Mouse (Mus musculus) intestine, postnatal 0 days (tissue): ENCODE data around the gene Pik3cb. TPM values are rescaled to one million over a fixed set of nuclear protein-coding genes. Genes with fewer than 3 reads are reported as not detected.
A peak's percentile ranks its signal among the peaks of the same experiment; 100 is the strongest.

ENCODE experiments used
- ATAC-seq: fragments of 200-750 bp; cut with Nextera tagmentation; 2 replicates; pipeline ENCODE4 v1.8.0; 2017; ENCODE audit warnings: mild to moderate bottlenecking, moderate TSS enrichment, moderate library complexity
- H3K27ac ChIP-seq: fragments of 300-500 bp; sonication (generic); 2 replicates; pipeline ENCODE4 v1.5.1; 2014; ENCODE audit warnings: mild to moderate bottlenecking, low read depth, low read length, moderate library complexity
- H3K27me3 ChIP-seq: fragments of 300-500 bp; sonication (generic); replicated peaks from 2 replicates; pipeline ENCODE4 v1.6.1; 2014; ENCODE audit warnings: low read length, mixed read lengths; ENCODE audit not compliant: control insufficient read depth, insufficient read depth
- H3K36me3 ChIP-seq: fragments of 300-500 bp; sonication (generic); 2 replicates; pipeline ENCODE4 v1.6.1; 2014; ENCODE audit warnings: mild to moderate bottlenecking, moderate library complexity; ENCODE audit not compliant: control insufficient read depth, insufficient read depth
- H3K4me1 ChIP-seq: fragments of 300-500 bp; sonication (generic); replicated peaks from 2 replicates; pipeline ENCODE4 v1.6.1; 2014; ENCODE audit warnings: antibody characterized with exemption, low read length, mixed read lengths; ENCODE audit not compliant: control insufficient read depth, insufficient read depth
- H3K4me2 ChIP-seq: fragments of 300-500 bp; sonication (generic); replicated peaks from 2 replicates; pipeline ENCODE4 v1.6.1; 2014; ENCODE audit warnings: low read depth, mild to moderate bottlenecking, moderate library complexity
- H3K4me3 ChIP-seq: fragments of 300-500 bp; sonication (generic); 2 replicates; pipeline ENCODE4 v1.5.1; 2014; ENCODE audit warnings: low read depth, low read length
- H3K9ac ChIP-seq: fragments of 300-500 bp; sonication (generic); 2 replicates; pipeline ENCODE4 v1.6.1; 2014; ENCODE audit warnings: mild to moderate bottlenecking, low read depth, low read length
- H3K9me3 ChIP-seq: fragments of 300-500 bp; sonication (generic); 2 replicates; pipeline ENCODE4 v1.6.1; 2016; ENCODE audit warnings: mixed run types; ENCODE audit not compliant: control insufficient read depth
- CTCF ChIP-seq: sonication (generic); IDR thresholded peaks from 2 replicates; pipeline ENCODE4 v1.5.1; 2016; ENCODE audit warnings: low read depth, mild to moderate bottlenecking, control low read depth, antibody characterized with exemption, moderate library complexity
- WGBS: fragments of 180-500 bp; shearing (Covaris S2); extraction: QIAGEN DNeasy Blood & Tissue Kit; methylation state at CpG from one replicate; pipeline ENCODE4 v1.1.7; 2014; 5-methylcytosine and 5-hydroxymethylcytosine counted together
- polyA plus RNA-seq: library from polyadenylated mRNA; unstranded; fragments of >200 nt; fragmentation: Nextera tagmentation; extraction: Ambion mirVana; gene quantifications from 2 replicates; pipeline ENCODE4 v1.2.1, GENCODE M21; 2015

Gene Pik3cb
- polyA plus RNA-seq, 1 experiment from 2014 or later, result 1.2 TPM

DNA sequence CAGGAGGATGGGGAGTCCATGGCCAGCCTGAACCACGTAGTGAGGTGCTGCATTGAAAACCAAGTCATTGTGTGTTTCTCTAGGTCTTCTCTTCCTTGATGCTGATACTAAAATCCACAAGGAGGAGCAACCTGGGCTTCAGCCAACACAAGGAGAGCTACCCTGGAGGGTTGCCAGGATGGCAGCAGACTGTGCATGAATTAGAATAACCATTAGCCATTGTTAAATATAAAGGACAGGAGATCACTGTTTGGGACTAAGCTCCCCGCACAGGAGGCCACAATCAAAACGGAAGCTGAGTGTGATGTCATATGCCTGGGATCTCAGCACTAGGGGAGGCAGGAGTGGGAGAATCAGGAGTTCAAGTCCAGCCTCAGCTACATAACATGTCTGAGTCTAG is 13.2 kb upstream of the Pik3cb start:
- TF ChIP-seq CTCF, result 0 out of 2 replicates have a peak, but pooled peaks have one; percentile 27
- ATAC-seq, result no peak
- no peak overlapping the region for H3K4me3 ChIP-seq
- no peak overlapping the region for H3K9ac ChIP-seq
- H3K27me3 ChIP-seq, result no peaks in the 10 kb centered on the region
- no peaks in the 10 kb centered on the region for H3K4me1 ChIP-seq
- H3K27ac ChIP-seq, result no peak overlapping the region
- H3K9me3 ChIP-seq, result no peaks in the 10 kb centered on the region
- 44% methylated on average over 3 of the region's 3 CpGs for WGBS
- H3K4me2 ChIP-seq, result no peak overlapping the region
- no peaks in the 10 kb centered on the region; the same call in 1 of the 2 replicates for H3K36me3 ChIP-seq

DNA sequence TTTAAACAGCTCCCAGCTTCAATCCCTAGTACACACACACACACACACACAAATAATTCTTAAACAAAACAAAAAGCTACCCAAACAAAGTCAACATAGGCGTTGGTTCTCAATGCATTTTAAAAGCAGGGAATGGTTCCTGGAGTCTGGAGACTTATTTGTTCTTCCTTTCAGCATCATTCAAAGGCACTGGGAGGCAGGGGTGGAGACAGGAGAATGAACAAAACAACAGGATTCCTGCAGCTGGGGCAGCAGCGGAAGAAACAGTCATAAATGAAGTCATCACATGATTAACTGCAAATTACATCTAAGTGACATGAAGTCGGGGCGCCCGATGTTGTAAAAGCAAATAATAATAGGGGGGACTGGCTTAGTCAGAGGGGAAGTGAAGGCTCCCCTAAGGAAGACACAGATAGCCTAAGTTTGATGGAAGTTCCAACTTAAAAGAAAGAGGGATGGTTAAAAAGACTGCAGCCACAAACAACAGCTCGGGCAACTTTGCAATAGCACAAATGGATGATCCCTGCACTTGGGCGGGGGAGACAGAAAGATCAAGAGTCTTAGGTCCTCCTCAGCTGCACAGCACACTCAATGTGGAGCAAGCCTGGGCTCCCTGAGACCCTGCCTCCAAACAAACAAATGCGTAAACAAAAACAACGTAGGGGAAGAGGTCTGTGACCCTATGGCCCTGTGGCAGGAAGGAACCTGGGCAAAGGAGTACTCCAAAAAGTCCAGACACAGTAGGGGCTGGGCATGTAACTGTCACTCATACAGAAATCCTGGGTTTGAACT is 12.5 kb upstream of the Pik3cb start:
- WGBS, result 26% methylated on average over 9 of the region's 9 CpGs
- no peak overlapping the region for H3K4me2 ChIP-seq
- H3K4me3 ChIP-seq, result no peak overlapping the region
- H3K27ac ChIP-seq, result no peak overlapping the region
- no peak for ATAC-seq
- no peak overlapping the region for H3K9ac ChIP-seq
- H3K9me3 ChIP-seq, result no peaks in the 10 kb centered on the region
- TF ChIP-seq CTCF, result no peak
- H3K4me1 ChIP-seq, result no peaks in the 10 kb centered on the region
- H3K27me3 ChIP-seq, result no peaks in the 10 kb centered on the region
- H3K36me3 ChIP-seq, result no peaks in the 10 kb centered on the region; the same call in 1 of the 2 replicates

GRCm38 (mm10) chr9:99146855-99147735 is 6.7 kb upstream of the Pik3cb start:
- H3K4me1 ChIP-seq, result no peaks in the 10 kb centered on the region
- no peaks in the 10 kb centered on the region for H3K9me3 ChIP-seq
- 0 out of 2 replicates have a peak, but pooled peaks cover 3% of the 10 kb centered on the region for H3K27me3 ChIP-seq
- no peaks in the 10 kb centered on the region for H3K36me3 ChIP-seq
- no peak overlapping the region for H3K27ac ChIP-seq
- TF ChIP-seq CTCF, result no peak
- no peak overlapping the region for H3K4me2 ChIP-seq
- H3K4me3 ChIP-seq, result no peak overlapping the region
- no peak overlapping the region for H3K9ac ChIP-seq
- WGBS, result 78% methylated on average over 27 of the region's 27 CpGs
- ATAC-seq, result no peak

DNA sequence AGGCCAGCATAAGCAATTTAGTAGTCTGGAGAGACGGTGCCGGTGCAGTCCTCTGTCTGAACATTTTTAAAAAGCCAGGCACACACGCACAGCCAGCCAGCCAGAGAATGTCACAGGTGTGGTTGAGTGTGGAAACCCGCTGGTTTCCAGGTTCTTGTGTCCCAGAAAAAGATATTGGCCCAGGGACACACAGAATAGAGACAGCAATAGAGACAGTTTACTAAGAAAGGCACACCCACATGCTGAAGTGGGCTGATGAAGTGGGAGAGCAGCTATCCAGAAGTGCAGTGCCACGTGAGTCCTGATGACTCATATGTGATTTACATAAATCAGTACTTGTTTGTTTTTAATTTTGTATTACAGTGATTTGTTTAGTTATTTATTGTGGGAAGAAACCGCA is 5.3 kb upstream of the Pik3cb start:
- H3K4me3 ChIP-seq, result no peak overlapping the region
- no peak overlapping the region for H3K4me2 ChIP-seq
- ATAC-seq, result no peak
- TF ChIP-seq CTCF, result no peak
- no peaks in the 10 kb centered on the region for H3K36me3 ChIP-seq
- 0 out of 2 replicates have a peak, but pooled peaks cover 9% of the 10 kb centered on the region for H3K27me3 ChIP-seq
- WGBS, result 49% methylated on average over 6 of the region's 6 CpGs
- no peaks in the 10 kb centered on the region for H3K4me1 ChIP-seq
- H3K9me3 ChIP-seq, result no peaks in the 10 kb centered on the region
- no peak overlapping the region for H3K9ac ChIP-seq
- H3K27ac ChIP-seq, result no peak overlapping the region

DNA sequence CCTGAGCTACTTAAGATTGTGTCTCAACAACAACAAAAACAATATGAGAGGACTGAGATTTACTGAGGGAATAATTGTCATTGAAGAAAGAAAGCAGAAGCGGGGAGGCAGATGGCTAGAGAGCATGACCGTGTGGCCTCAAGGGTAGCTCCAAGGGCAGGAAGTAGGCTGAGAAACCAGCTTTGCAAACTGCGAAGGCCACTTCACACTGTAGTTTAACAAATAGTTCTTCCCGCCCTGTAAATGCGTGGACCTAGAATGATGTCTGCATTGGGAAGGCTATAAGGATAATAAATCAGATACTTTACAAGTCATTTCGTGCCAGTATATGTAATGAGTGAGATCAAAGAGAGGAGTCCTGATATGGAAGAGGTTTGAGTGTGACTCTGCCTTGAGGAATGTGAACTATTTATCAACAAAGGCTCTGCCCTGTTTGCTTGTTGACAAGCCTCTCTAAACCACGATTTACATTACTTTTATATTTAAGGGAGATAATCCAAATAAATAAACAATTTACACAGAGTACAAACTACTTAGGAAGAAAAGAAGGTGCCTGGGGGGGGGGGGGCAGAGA is 4.1 kb upstream of the Pik3cb start:
- Histone ChIP-seq H3K9ac (no peak overlapping the region), H3K4me3 (no peak overlapping the region), H3K4me2 (no peak overlapping the region), H3K4me1 (no peaks in the 10 kb centered on the region), H3K9me3 (no peaks in the 10 kb centered on the region), H3K27me3 (0 out of 2 replicates have a peak, but pooled peaks cover 9% of the 10 kb centered on the region), H3K27ac (no peak overlapping the region), H3K36me3 (no peaks in the 10 kb centered on the region)
- no peak for ATAC-seq
- no peak for TF ChIP-seq CTCF
- 38% methylated on average over 7 of the region's 7 CpGs for WGBS

- TF ChIP-seq CTCF, result no peak
- Histone ChIP-seq H3K27me3 (0 out of 2 replicates have a peak, but pooled peaks cover 9% of the 10 kb centered on the region), H3K27ac (no peak overlapping the region), H3K4me3 (no peak overlapping the region), H3K9ac (no peak overlapping the region), H3K9me3 (no peaks in the 10 kb centered on the region), H3K36me3 (no peaks in the 10 kb centered on the region), H3K4me2 (no peak overlapping the region), H3K4me1 (no peaks in the 10 kb centered on the region)
- WGBS, result 81% methylated on average over 8 of the region's 8 CpGs
- ATAC-seq, result no peak
Measured at GRCm38 (mm10) chr9:99141618-99142017, 1.2 kb upstream of the Pik3cb start.
